Mouse (Mus musculus) heart, adult 9 months (tissue): ENCODE results near the gene Acly.

Experiments
- DNase-seq, 2 experiments: peaks; one replicate each; pipeline ENCODE4 v3.0.0; 2022; ENCODE audit warnings: low spot score in 2 of 2

The Acly gene

GRCm38 (mm10) chr11:100440691-100441522 lies 86.9 kb downstream of the Acly start:
- peak; percentile 86 to 87 for DNase-seq

- DNase-seq: no peak
These were observed 89.9 kb downstream of the Acly start for GRCm38 (mm10) chr11:100437901-100438300.

- DNase-seq: no peak
These were observed 92.0 kb downstream of the Acly start for GRCm38 (mm10) chr11:100435678-100436246.

DNA sequence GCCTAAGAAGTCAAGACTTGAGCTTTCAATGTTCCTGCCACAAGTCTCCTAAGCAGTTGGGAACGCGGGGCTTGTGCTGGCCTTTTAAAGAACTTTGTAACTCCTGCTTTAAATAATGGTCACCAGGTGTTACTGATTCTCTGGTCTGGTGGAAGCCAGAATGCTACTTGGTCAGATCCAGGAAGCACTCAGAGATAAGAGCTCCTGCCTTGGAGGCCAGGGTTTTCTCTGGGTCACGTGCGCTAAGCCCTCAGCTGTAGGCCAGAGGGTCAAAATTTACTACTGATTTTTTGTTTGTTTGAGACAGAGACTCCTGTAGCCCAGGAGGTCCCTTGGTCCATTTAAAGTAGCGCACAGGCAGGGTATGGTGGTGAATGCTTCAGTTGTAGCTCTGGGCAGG lies 95.8 kb downstream of the Acly start:
- no peak for DNase-seq

- DNase-seq: peak in 1 of 2 experiments; percentile 53
These were observed 97.7 kb downstream of the Acly start for GRCm38 (mm10) chr11:100430052-100430451.

GRCm38 (mm10) chr11:100428612-100429199 lies 99.1 kb downstream of the Acly start:
- peak in 1 of 2 experiments; percentile 61 for DNase-seq

DNA sequence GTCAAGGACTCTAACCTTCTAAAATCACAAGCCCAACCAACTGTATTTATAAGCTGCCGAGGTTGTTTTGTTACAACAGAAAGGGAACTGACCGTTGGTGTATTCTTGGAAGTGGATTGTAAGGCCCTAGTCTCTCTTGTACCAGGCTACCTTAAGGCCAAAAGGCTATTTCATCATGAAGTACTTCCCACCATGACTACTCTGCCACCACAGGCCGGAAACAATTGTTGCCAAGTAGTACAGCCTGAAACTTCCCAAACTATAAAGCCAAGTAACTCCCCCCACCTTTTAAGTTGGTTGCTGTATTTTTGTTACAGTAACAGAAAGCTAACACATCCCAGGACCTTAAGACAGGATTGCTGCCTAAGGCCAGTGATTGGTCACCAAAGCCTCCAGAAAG lies 101.0 kb downstream of the Acly start:
- no peak for DNase-seq
